Mouse (Mus musculus) CD4-positive helper T cell, adult 2 months (primary cell): ENCODE data around the gene Gm44965.

Source experiments
- DNase-seq: peaks from one replicate; pipeline ENCODE4 v3.0.0-alpha.2; 2012; ENCODE audit warnings: low read depth, missing footprints, low spot score

Gene Gm44965

GRCm38 (mm10) chr6:48666159-48666586 is 72.4 kb downstream of the Gm44965 start:
- peak; percentile 41 for DNase-seq

DNA sequence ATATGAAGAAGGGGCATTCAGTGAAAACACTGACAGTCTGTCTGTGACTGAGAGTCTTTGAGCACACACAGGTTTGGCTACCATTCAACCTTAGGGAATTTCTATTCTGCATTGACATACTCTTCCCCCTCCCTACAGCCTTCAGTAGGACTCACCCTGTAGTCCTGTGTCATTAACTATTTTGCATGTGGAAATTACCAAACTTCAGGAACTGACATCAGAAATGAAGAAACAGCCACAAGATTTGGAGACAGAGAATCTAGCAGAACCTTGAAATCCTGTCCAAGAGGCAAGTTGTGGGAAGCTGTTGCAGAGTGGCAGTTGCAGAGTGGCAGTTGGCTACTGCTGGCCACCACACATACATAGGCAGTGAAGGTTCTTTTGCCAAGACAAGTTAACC is 74.3 kb downstream of the Gm44965 start:
- DNase-seq = no peak
